ENCODE assay signal across 30 mouse cellular contexts in the genomic region with DNA sequence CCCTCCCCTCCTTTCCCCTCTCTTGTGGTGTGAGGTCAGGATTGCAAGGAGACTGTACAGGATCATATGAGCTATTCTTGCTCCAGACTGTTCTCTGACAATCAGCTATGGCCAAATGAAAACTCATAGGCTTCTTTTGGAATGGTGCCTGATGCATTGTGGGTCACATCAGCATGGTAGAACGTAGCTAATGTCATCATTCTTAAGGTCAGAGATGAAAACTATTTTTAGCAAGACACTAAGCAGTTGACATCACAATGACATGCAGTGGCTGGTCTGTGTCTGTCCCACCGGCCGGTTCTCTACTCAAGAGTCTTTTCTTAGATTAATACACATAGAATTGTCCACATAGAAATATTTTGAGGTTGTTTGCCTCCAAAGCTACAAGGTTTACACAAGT. TPM values are rescaled to one million over a fixed set of nuclear protein-coding genes. Genes with fewer than 3 reads are reported as not detected.
DNase-seq lines count a peak whose midpoint lies in the region; ATAC-seq and TF ChIP-seq lines count a peak whose summit lies in the region.
"Had no signal": no experiment of that assay in that cellular context is flagged by ENCODE, and none has a peak within 500 bp of the region (broad histone marks: within the 10 kb centered on the region; RNA-seq: fewer than 3 reads in every experiment).

No protein-coding gene starts in this region.

- H3K36me3 ChIP-seq in heart, embryonic 14.5 days (ENCODE audit: control insufficient read depth, insufficient read depth, low read length): no peaks in the 10 kb centered on the region
- H3K36me3 ChIP-seq in intestine, embryonic 15.5 days: no peaks in the 10 kb centered on the region
- no peaks in the 10 kb centered on the region for H3K36me3 ChIP-seq in intestine, embryonic 16.5 days (ENCODE audit: control insufficient read depth, insufficient read depth, low read length)
- H3K36me3 ChIP-seq in lung, postnatal 0 days (ENCODE audit: insufficient read depth, low read length): no peaks in the 10 kb centered on the region
- no peaks in the 10 kb centered on the region for H3K36me3 ChIP-seq in stomach, postnatal 0 days (ENCODE audit: control insufficient read depth, insufficient read depth, low read length)
- H3K36me3 ChIP-seq: forebrain, embryonic 12.5 days; hindbrain, embryonic 12.5 days; limb, embryonic 10.5 days; limb, embryonic 15.5 days; liver, embryonic 13.5 days; midbrain, embryonic 10.5 days; midbrain, embryonic 15.5 days; neural tube, embryonic 15.5 days had no signal

- H3K9ac ChIP-seq in heart, embryonic 14.5 days (ENCODE audit: low read length): no peak overlapping the region
- no peak overlapping the region for H3K9ac ChIP-seq in intestine, embryonic 15.5 days
- H3K9ac ChIP-seq in intestine, embryonic 16.5 days (ENCODE audit: low read depth, low read length): no peak overlapping the region
- no peak overlapping the region for H3K9ac ChIP-seq in lung, postnatal 0 days (replicated peaks; ENCODE audit: low read depth)
- no peak overlapping the region for H3K9ac ChIP-seq in stomach, postnatal 0 days (ENCODE audit: low read length)
- H3K9ac ChIP-seq: forebrain, embryonic 12.5 days; forebrain, postnatal 0 days; hindbrain, embryonic 12.5 days; limb, embryonic 15.5 days; liver, embryonic 13.5 days; midbrain, embryonic 15.5 days; neural tube, embryonic 15.5 days had no signal

- no peak for TF ChIP-seq CTCF in lung, postnatal 0 days (IDR thresholded peaks at IDR 0.05)
- no peak for TF ChIP-seq CTCF in stomach, postnatal 0 days (IDR thresholded peaks at IDR 0.05; ENCODE audit: low read depth)

- WGBS in heart, embryonic 14.5 days: 9% methylated on average over 3 of the region's 3 CpGs
- 38% methylated on average over 3 of the region's 3 CpGs for WGBS in intestine, embryonic 15.5 days
- 49% methylated on average over 3 of the region's 3 CpGs for WGBS in intestine, embryonic 16.5 days
- WGBS in lung, postnatal 0 days: 32% methylated on average over 3 of the region's 3 CpGs
- 25% methylated on average over 3 of the region's 3 CpGs for WGBS in stomach, postnatal 0 days

- TF ChIP-seq EP300 in lung, postnatal 0 days (IDR thresholded peaks at IDR 0.05): no peak
- TF ChIP-seq EP300 in stomach, postnatal 0 days (optimal IDR thresholded peaks at IDR 0.05): no peak

- DNase-seq in heart, postnatal 14 days: no peak
- peak; percentile 81 for DNase-seq in lung, postnatal 0 days (ENCODE audit: low spot score)
- DNase-seq in lung, postnatal 25 days (ENCODE audit: low spot score): no peak
- no peak for DNase-seq in stomach, postnatal 0 days (ENCODE audit: low spot score)
- no peak for DNase-seq in adrenal gland, postnatal 25 days
- DNase-seq: adrenal gland, adult 2 months; B cell, adult 2 months; cerebellum, adult 2 months; cerebellum, postnatal 14 days; forebrain, postnatal 0 days; kidney, adult 18-20 months; kidney, postnatal 14 days; layer of hippocampus, adult 9-11 months; liver, embryonic 13.5 days; lung, adult 2 months; retina, postnatal 1 day; right cerebral cortex, postnatal 14 days; thymus, postnatal 14 days had no signal

- H3K4me1 ChIP-seq in heart, embryonic 14.5 days (ENCODE audit: control insufficient read depth in 2 of 2, insufficient read depth in 2 of 2, low read length in 2 of 2): peaks cover 16 to 33% of the 10 kb centered on the region in 2 experiments
- peaks cover 18% of the 10 kb centered on the region for H3K4me1 ChIP-seq in intestine, embryonic 15.5 days (replicated peaks)
- peaks cover 24% of the 10 kb centered on the region for H3K4me1 ChIP-seq in intestine, embryonic 16.5 days (ENCODE audit: control insufficient read depth, insufficient read depth, low read length)
- H3K4me1 ChIP-seq in lung, postnatal 0 days (ENCODE audit: insufficient read depth, low read depth, low read length): peaks cover 9% of the 10 kb centered on the region; the same call in 1 of the 2 replicates
- H3K4me1 ChIP-seq in stomach, postnatal 0 days (replicated peaks; ENCODE audit: control insufficient read depth, insufficient read depth): peaks cover 3% of the 10 kb centered on the region; the same call in 1 of the 2 replicates

- intact Hi-C loops in heart, postnatal 14 days (cut with DNase I): no loop called here

- H3K4me3 ChIP-seq in heart, embryonic 14.5 days (ENCODE audit: control insufficient read depth in 1 of 2, insufficient read depth in 1 of 2, low read depth in 1 of 2, low read length in 2 of 2): no peak overlapping the region
- H3K4me3 ChIP-seq in intestine, embryonic 15.5 days (replicated peaks): no peak overlapping the region
- H3K4me3 ChIP-seq in intestine, embryonic 16.5 days (ENCODE audit: low read length): no peak overlapping the region
- H3K4me3 ChIP-seq in lung, postnatal 0 days (ENCODE audit: low read depth, low read length): no peak overlapping the region
- H3K4me3 ChIP-seq in stomach, postnatal 0 days (ENCODE audit: low read depth, low read length): no peak overlapping the region
- H3K4me3 ChIP-seq: erythroblast, embryonic 14.5 days; forebrain, embryonic 12.5 days; hindbrain, embryonic 12.5 days; limb, embryonic 10.5 days; limb, embryonic 15.5 days; liver, embryonic 13.5 days; midbrain, embryonic 10.5 days; midbrain, embryonic 15.5 days; neural tube, embryonic 15.5 days had no signal

- H3K27me3 ChIP-seq in heart, embryonic 14.5 days (ENCODE audit: control insufficient read depth, insufficient read depth, low read length): no peaks in the 10 kb centered on the region
- H3K27me3 ChIP-seq in intestine, embryonic 15.5 days (replicated peaks): no peaks in the 10 kb centered on the region
- no peaks in the 10 kb centered on the region for H3K27me3 ChIP-seq in intestine, embryonic 16.5 days (replicated peaks; ENCODE audit: control insufficient read depth, insufficient read depth, low read length)
- no peaks in the 10 kb centered on the region for H3K27me3 ChIP-seq in lung, postnatal 0 days (replicated peaks; ENCODE audit: insufficient read depth, low read length)
- no peaks in the 10 kb centered on the region for H3K27me3 ChIP-seq in stomach, postnatal 0 days (ENCODE audit: control insufficient read depth, insufficient read depth, low read length)
- H3K27me3 ChIP-seq: forebrain, embryonic 12.5 days; hindbrain, embryonic 12.5 days; limb, embryonic 15.5 days; liver, embryonic 13.5 days; midbrain, embryonic 15.5 days; neural tube, embryonic 15.5 days had no signal

- H3K9me3 ChIP-seq in heart, embryonic 14.5 days (ENCODE audit: control insufficient read depth, low read length): no peaks in the 10 kb centered on the region
- no peaks in the 10 kb centered on the region for H3K9me3 ChIP-seq in intestine, embryonic 15.5 days
- no peaks in the 10 kb centered on the region for H3K9me3 ChIP-seq in intestine, embryonic 16.5 days (ENCODE audit: control insufficient read depth, low read length)
- H3K9me3 ChIP-seq in lung, postnatal 0 days (ENCODE audit: low read length): no peaks in the 10 kb centered on the region
- H3K9me3 ChIP-seq in stomach, postnatal 0 days (ENCODE audit: control insufficient read depth, low read length): no peaks in the 10 kb centered on the region
- H3K9me3 ChIP-seq: forebrain, embryonic 12.5 days; hindbrain, embryonic 12.5 days; limb, embryonic 10.5 days; limb, embryonic 15.5 days; liver, embryonic 13.5 days; midbrain, embryonic 10.5 days; midbrain, embryonic 15.5 days; neural tube, embryonic 15.5 days had no signal

- H3K27ac ChIP-seq in heart, embryonic 14.5 days (replicated peaks in 1 of 2; ENCODE audit: control insufficient read depth in 1 of 2, insufficient read depth in 1 of 2, low read depth in 2 of 2, low read length in 2 of 2): peak overlapping the region; percentile 66 to 86
- peak overlapping the region; percentile 29; the same call in 1 of the 2 replicates for H3K27ac ChIP-seq in intestine, embryonic 15.5 days
- no peak overlapping the region for H3K27ac ChIP-seq in intestine, embryonic 16.5 days (ENCODE audit: low read length)
- 0 out of 2 replicates have a peak overlapping the region, but pooled peaks have one; percentile 32 for H3K27ac ChIP-seq in lung, postnatal 0 days (ENCODE audit: low read length)
- peak overlapping the region; percentile 63; the same call in 1 of the 2 replicates for H3K27ac ChIP-seq in stomach, postnatal 0 days (replicated peaks)
- H3K27ac ChIP-seq: forebrain, embryonic 12.5 days; hindbrain, embryonic 12.5 days; hindbrain, postnatal 0 days; limb, embryonic 10.5 days; limb, embryonic 15.5 days; liver, embryonic 13.5 days; midbrain, embryonic 10.5 days; midbrain, embryonic 15.5 days; neural tube, embryonic 15.5 days had no signal

- H3K4me2 ChIP-seq in heart, embryonic 14.5 days (ENCODE audit: low read length): no peak overlapping the region
- no peak overlapping the region for H3K4me2 ChIP-seq in intestine, embryonic 15.5 days (replicated peaks)
- no peak overlapping the region for H3K4me2 ChIP-seq in intestine, embryonic 16.5 days (ENCODE audit: low read depth, low read length)
- H3K4me2 ChIP-seq in lung, postnatal 0 days (replicated peaks; ENCODE audit: low read depth, low read length): no peak overlapping the region
- no peak overlapping the region for H3K4me2 ChIP-seq in stomach, postnatal 0 days (replicated peaks; ENCODE audit: low read depth)
- H3K4me2 ChIP-seq: forebrain, embryonic 12.5 days; hindbrain, embryonic 12.5 days; limb, embryonic 15.5 days; liver, embryonic 13.5 days; midbrain, embryonic 15.5 days; neural tube, embryonic 15.5 days had no signal

- ATAC-seq in heart, embryonic 14.5 days (ENCODE audit: insufficient number of reproducible peaks, insufficient read depth, low FRiP score, low read depth): no peak
- no peak for ATAC-seq in intestine, embryonic 15.5 days
- no peak for ATAC-seq in intestine, embryonic 16.5 days
- peak; percentile 53 for ATAC-seq in lung, postnatal 0 days
- no peak for ATAC-seq in stomach, postnatal 0 days (ENCODE audit: low FRiP score, low TSS enrichment)
- ATAC-seq: forebrain, postnatal 0 days; hindbrain, postnatal 0 days; midbrain, embryonic 15.5 days had no signal

RNA-seq across cellular contexts. Expression of a gene that starts 48.9 kb away (rescaled TPM):
- 3.1 and 4.2 TPM in 2 replicates for polyA plus RNA-seq in heart, embryonic 14.5 days (2014; fragmentation: Nextera tagmentation; extraction: Ambion mirVana)
- 1 to 10 TPM; 1.7 to 2.1 TPM for total RNA-seq in heart, postnatal 14 days (2021)
- polyA plus RNA-seq in intestine, embryonic 15.5 days (2015; fragmentation: Nextera tagmentation; extraction: Ambion mirVana): 4.0 and 4.4 TPM in 2 replicates
- 4.6 and 4.8 TPM in 2 replicates for polyA plus RNA-seq in intestine, embryonic 16.5 days (2015; fragmentation: Nextera tagmentation; extraction: Ambion mirVana)
- polyA plus RNA-seq in lung, postnatal 0 days (2015; fragmentation: Nextera tagmentation; extraction: Ambion mirVana): 1.5 TPM in 2 replicates
- 1.2 and 1.4 TPM in 2 replicates for polyA plus RNA-seq in stomach, postnatal 0 days (2015; fragmentation: Nextera tagmentation; extraction: Ambion mirVana)
- 0.85 and 0.86 TPM in 2 replicates for total RNA-seq in adrenal gland, postnatal 25 days (2021)
- polyA plus RNA-seq: erythroblast, embryonic 14.5 days had no signal
